Mouse (Mus musculus): ENCODE measurements around the gene Bak1. TPM values are rescaled to one million over a fixed set of nuclear protein-coding genes. Genes with fewer than 3 reads are reported as not detected.

Gene Bak1
- polyA plus RNA-seq, 1 experiment: 50.3 TPM

GRCm38 (mm10) chr17:27073778-27074177 is 45.0 kb upstream of the Bak1 start:
- TF ChIP-seq CTCF (IDR thresholded peaks at IDR 0.05; ENCODE audit: extremely low read depth, insufficient read depth, insufficient read length, insufficient replicate concordance): no peak
- TF ChIP-seq POLR2A (IDR thresholded peaks at IDR 0.05; ENCODE audit: low read depth, low read length): no peak
- Histone ChIP-seq H3K27me3 (ENCODE audit: control insufficient read depth, insufficient read depth, low read length) (no peaks in the 10 kb centered on the region), H3K27ac (ENCODE audit: insufficient read depth, low read length) (peak overlapping the region; percentile 54)

GRCm38 (mm10) chr17:27073126-27073525 is 44.3 kb upstream of the Bak1 start:
- TF ChIP-seq POLR2A (IDR thresholded peaks at IDR 0.05; ENCODE audit: low read depth, low read length): no peak
- no peak for TF ChIP-seq CTCF (IDR thresholded peaks at IDR 0.05; ENCODE audit: extremely low read depth, insufficient read depth, insufficient read length, insufficient replicate concordance)
- no peak for DNase-seq (ENCODE audit: low read depth in 1 of 2, low spot score in 2 of 2)
- Histone ChIP-seq H3K27ac (ENCODE audit: insufficient read depth, low read length) (no peak overlapping the region), H3K4me3 (ENCODE audit: extremely low read depth, insufficient read depth, insufficient read length) (no peak overlapping the region), H3K4me1 (ENCODE audit: control insufficient read depth, insufficient read depth, insufficient read length) (peaks cover 22% of the 10 kb centered on the region; the same call in 1 of the 2 replicates), H3K36me3 (ENCODE audit: control insufficient read depth, insufficient read depth, low read length) (peaks cover 7% of the 10 kb centered on the region), H3K27me3 (ENCODE audit: control insufficient read depth, insufficient read depth, low read length) (no peaks in the 10 kb centered on the region)
- 81% methylated on average over 5 of the region's 5 CpGs for WGBS

More at GRCm38 (mm10) chr17:27073778-27074177, 45.0 kb upstream of the Bak1 start:
- DNase-seq (ENCODE audit: low read depth in 1 of 2, low spot score in 2 of 2): no peak
- no peak overlapping the region for H3K4me3 ChIP-seq (ENCODE audit: extremely low read depth, insufficient read depth, insufficient read length)
- 46% methylated on average over 9 of the region's 9 CpGs for WGBS
- peaks cover 7% of the 10 kb centered on the region for H3K36me3 ChIP-seq (ENCODE audit: control insufficient read depth, insufficient read depth, low read length)
- peaks cover 22% of the 10 kb centered on the region; the same call in 1 of the 2 replicates for H3K4me1 ChIP-seq (ENCODE audit: control insufficient read depth, insufficient read depth, insufficient read length)

- Histone ChIP-seq H3K4me1 (ENCODE audit: control insufficient read depth, insufficient read depth, insufficient read length) (peaks cover 22% of the 10 kb centered on the region; the same call in 1 of the 2 replicates), H3K36me3 (ENCODE audit: control insufficient read depth, insufficient read depth, low read length) (peaks cover 4% of the 10 kb centered on the region), H3K4me3 (ENCODE audit: extremely low read depth, insufficient read depth, insufficient read length) (no peak overlapping the region), H3K27me3 (ENCODE audit: control insufficient read depth, insufficient read depth, low read length) (no peaks in the 10 kb centered on the region), H3K27ac (ENCODE audit: insufficient read depth, low read length) (no peak overlapping the region)
- 93% methylated on average over 8 of the region's 8 CpGs for WGBS
- DNase-seq (ENCODE audit: low read depth in 1 of 2, low spot score in 2 of 2): no peak
- TF ChIP-seq POLR2A (IDR thresholded peaks at IDR 0.05; ENCODE audit: low read depth, low read length): no peak
- no peak for TF ChIP-seq CTCF (IDR thresholded peaks at IDR 0.05; ENCODE audit: extremely low read depth, insufficient read depth, insufficient read length, insufficient replicate concordance)
Measured at GRCm38 (mm10) chr17:27072363-27072762, 43.6 kb upstream of the Bak1 start.

GRCm38 (mm10) chr17:27071630-27072029 is 42.8 kb upstream of the Bak1 start:
- H3K4me3 ChIP-seq (ENCODE audit: extremely low read depth, insufficient read depth, insufficient read length): no peak overlapping the region
- 72% methylated on average over 6 of the region's 6 CpGs for WGBS
- peak in 1 of 2 experiments; percentile 47 for DNase-seq (ENCODE audit: low read depth in 1 of 2, low spot score in 2 of 2)
- H3K4me1 ChIP-seq (ENCODE audit: control insufficient read depth, insufficient read depth, insufficient read length): peaks cover 22% of the 10 kb centered on the region; the same call in 1 of the 2 replicates
- H3K27ac ChIP-seq (ENCODE audit: insufficient read depth, low read length): no peak overlapping the region
- H3K36me3 ChIP-seq (ENCODE audit: control insufficient read depth, insufficient read depth, low read length): no peaks in the 10 kb centered on the region; the same call in 1 of the 2 replicates
- H3K27me3 ChIP-seq (ENCODE audit: control insufficient read depth, insufficient read depth, low read length): no peaks in the 10 kb centered on the region
- TF ChIP-seq CTCF (IDR thresholded peaks at IDR 0.05; ENCODE audit: extremely low read depth, insufficient read depth, insufficient read length, insufficient replicate concordance) (peak; percentile 42; the same call in 1 of the 2 replicates), POLR2A (IDR thresholded peaks at IDR 0.05; ENCODE audit: low read depth, low read length) (no peak)

- 91% methylated on average over 7 of the region's 7 CpGs for WGBS
- TF ChIP-seq CTCF (IDR thresholded peaks at IDR 0.05; ENCODE audit: extremely low read depth, insufficient read depth, insufficient read length, insufficient replicate concordance) (no peak), POLR2A (IDR thresholded peaks at IDR 0.05; ENCODE audit: low read depth, low read length) (no peak)
Measured at GRCm38 (mm10) chr17:27070913-27071312, 42.1 kb upstream of the Bak1 start.

GRCm38 (mm10) chr17:27069071-27069470 is 40.3 kb upstream of the Bak1 start:
- Histone ChIP-seq H3K4me1 (ENCODE audit: control insufficient read depth, insufficient read depth, insufficient read length) (peaks cover 13% of the 10 kb centered on the region; the same call in 1 of the 2 replicates), H3K4me3 (ENCODE audit: extremely low read depth, insufficient read depth, insufficient read length) (no peak overlapping the region), H3K27ac (ENCODE audit: insufficient read depth, low read length) (no peak overlapping the region), H3K27me3 (ENCODE audit: control insufficient read depth, insufficient read depth, low read length) (no peaks in the 10 kb centered on the region), H3K36me3 (ENCODE audit: control insufficient read depth, insufficient read depth, low read length) (peaks cover 1% of the 10 kb centered on the region; the same call in 1 of the 2 replicates)
- WGBS: 79% methylated on average over 5 of the region's 5 CpGs
- no peak for DNase-seq (ENCODE audit: low read depth in 1 of 2, low spot score in 2 of 2)
- no peak for TF ChIP-seq CTCF (IDR thresholded peaks at IDR 0.05; ENCODE audit: extremely low read depth, insufficient read depth, insufficient read length, insufficient replicate concordance)
- TF ChIP-seq POLR2A (IDR thresholded peaks at IDR 0.05; ENCODE audit: low read depth, low read length): no peak

More at GRCm38 (mm10) chr17:27070913-27071312, 42.1 kb upstream of the Bak1 start:
- Histone ChIP-seq H3K4me1 (ENCODE audit: control insufficient read depth, insufficient read depth, insufficient read length) (peaks cover 22% of the 10 kb centered on the region; the same call in 1 of the 2 replicates), H3K4me3 (ENCODE audit: extremely low read depth, insufficient read depth, insufficient read length) (no peak overlapping the region), H3K36me3 (ENCODE audit: control insufficient read depth, insufficient read depth, low read length) (no peaks in the 10 kb centered on the region), H3K27me3 (ENCODE audit: control insufficient read depth, insufficient read depth, low read length) (no peaks in the 10 kb centered on the region), H3K27ac (ENCODE audit: insufficient read depth, low read length) (no peak overlapping the region)
- DNase-seq (ENCODE audit: low read depth in 1 of 2, low spot score in 2 of 2): no peak

- no peaks in the 10 kb centered on the region for H3K27me3 ChIP-seq (ENCODE audit: control insufficient read depth, insufficient read depth, low read length)
Measured at GRCm38 (mm10) chr17:27066065-27066464, 37.3 kb upstream of the Bak1 start.

More at GRCm38 (mm10) chr17:27066065-27066464, 37.3 kb upstream of the Bak1 start:
- Histone ChIP-seq H3K36me3 (ENCODE audit: control insufficient read depth, insufficient read depth, low read length) (peaks cover 1% of the 10 kb centered on the region; the same call in 1 of the 2 replicates), H3K4me1 (ENCODE audit: control insufficient read depth, insufficient read depth, insufficient read length) (peaks cover 18% of the 10 kb centered on the region; the same call in 1 of the 2 replicates), H3K27ac (ENCODE audit: insufficient read depth, low read length) (no peak overlapping the region), H3K4me3 (ENCODE audit: extremely low read depth, insufficient read depth, insufficient read length) (no peak overlapping the region)
- no peak for DNase-seq (ENCODE audit: low read depth in 1 of 2, low spot score in 2 of 2)
- 89% methylated on average over 7 of the region's 7 CpGs for WGBS
- TF ChIP-seq POLR2A (IDR thresholded peaks at IDR 0.05; ENCODE audit: low read depth, low read length): no peak
